Mouse (Mus musculus): Measurements from ENCODE around the gene Tsnaxip1.

Tsnaxip1 gene

GRCm38 (mm10) chr8:105866364-105867029, 39.0 kb downstream of the Tsnaxip1 start:
- DNase-seq: no peak

GRCm38 (mm10) chr8:105874301-105874700, 46.8 kb downstream of the Tsnaxip1 start:
- DNase-seq: no peak

- peak; percentile 55 to 70 for DNase-seq
Measured at GRCm38 (mm10) chr8:105880754-105881520, 53.4 kb downstream of the Tsnaxip1 start, which contains the start of gene Edc4. Edc4 (plus strand) TSS chr8:105880881.

- no peak for DNase-seq
Measured at GRCm38 (mm10) chr8:105889756-105890465, 62.4 kb downstream of the Tsnaxip1 start.

- DNase-seq: no peak
Measured at GRCm38 (mm10) chr8:105890870-105891269, 63.3 kb downstream of the Tsnaxip1 start.

GRCm38 (mm10) chr8:105892432-105892831, 64.9 kb downstream of the Tsnaxip1 start:
- no peak for DNase-seq

GRCm38 (mm10) chr8:105893339-105893738, 65.8 kb downstream of the Tsnaxip1 start, which contains the start of gene Nrn1l:
Nrn1l (plus strand) TSS chr8:105893567.
- DNase-seq: no peak
